Mouse (Mus musculus) erythroblast, adult 5-6 weeks (primary cell): ENCODE measurements around the gene Myo18a. TPM values are rescaled to one million over a fixed set of nuclear protein-coding genes. Genes with fewer than 3 reads are reported as not detected.

Experiments used
- ATAC-seq: replicated peaks from 2 replicates; pipeline ENCODE4 v1.8.0; 2016; ENCODE audit warnings: moderate number of reproducible peaks, mild to moderate bottlenecking, moderate TSS enrichment, inconsistent platforms; ENCODE audit not compliant: poor library complexity, low FRiP score, severe bottlenecking
- total RNA-seq, 2 experiments: library from RNA; stranded (forward) in 1 of 2; stranded (reverse) in 1 of 2; fragments of 150-400 nt in 1 of 2; fragments of 200-764, 138-1000 nt in 1 of 2; gene quantifications; 2 replicates each; pipeline versions ENCODE4 v1.2.3 to v1.2.4; 2015 to 2017; ENCODE audit warnings: low replicate concordance in 2 of 2

Myo18a gene
- total RNA-seq, 2 experiments from 2014 or later, result 14.6 to 17.5 TPM

- no peak for ATAC-seq
Observed at GRCm38 (mm10) chr11:77857089-77857488, 94.0 kb downstream of the Myo18a start.

GRCm38 (mm10) chr11:77858589-77858988 lies 95.5 kb downstream of the Myo18a start:
- no peak for ATAC-seq

GRCm38 (mm10) chr11:77860947-77861346 lies 97.9 kb downstream of the Myo18a start:
- no peak for ATAC-seq

- ATAC-seq, result no peak
Observed at GRCm38 (mm10) chr11:77862887-77863286, 99.8 kb downstream of the Myo18a start.

GRCm38 (mm10) chr11:77864771-77865170 lies 101.7 kb downstream of the Myo18a start:
- ATAC-seq, result no peak

GRCm38 (mm10) chr11:77867419-77868083 lies 104.5 kb downstream of the Myo18a start:
- no peak for ATAC-seq

- ATAC-seq, result no peak
Observed at GRCm38 (mm10) chr11:77871436-77871835, 108.4 kb downstream of the Myo18a start.

GRCm38 (mm10) chr11:77872236-77872635 lies 109.2 kb downstream of the Myo18a start:
- no peak for ATAC-seq

GRCm38 (mm10) chr11:77872685-77873084 lies 109.6 kb downstream of the Myo18a start:
- no peak for ATAC-seq

GRCm38 (mm10) chr11:77873116-77873515 lies 110.1 kb downstream of the Myo18a start:
- ATAC-seq, result no peak

- no peak for ATAC-seq
Observed at GRCm38 (mm10) chr11:77874685-77875231, 111.7 kb downstream of the Myo18a start.

- no peak for ATAC-seq
Observed at GRCm38 (mm10) chr11:77875269-77875668, 112.2 kb downstream of the Myo18a start.

GRCm38 (mm10) chr11:77875847-77876759 lies 113.1 kb downstream of the Myo18a start:
- no peak for ATAC-seq

GRCm38 (mm10) chr11:77876760-77877148 lies 113.7 kb downstream of the Myo18a start:
- ATAC-seq, result no peak

- no peak for ATAC-seq
Observed at GRCm38 (mm10) chr11:77884524-77885245, 121.6 kb downstream of the Myo18a start.

- ATAC-seq, result no peak
Observed at GRCm38 (mm10) chr11:77885246-77885575, 122.2 kb downstream of the Myo18a start.

GRCm38 (mm10) chr11:77887373-77887960 lies 124.4 kb downstream of the Myo18a start:
- no peak for ATAC-seq

- ATAC-seq, result no peak
Observed at GRCm38 (mm10) chr11:77888846-77889245, 125.8 kb downstream of the Myo18a start.

GRCm38 (mm10) chr11:77889484-77889883 lies 126.4 kb downstream of the Myo18a start:
- ATAC-seq, result no peak
